Mouse (Mus musculus) C2C12 (cell line): ENCODE data around the gene Grip1.

Experiments used
- CTCF ChIP-seq: IDR thresholded peaks from one replicate; pipeline ENCODE4 v1.5.1; 2011; ENCODE audit not compliant: control insufficient read depth, insufficient read depth, insufficient read length
- MYOG ChIP-seq: IDR thresholded peaks from one replicate; pipeline ENCODE4 v1.6.1; 2011; ENCODE audit not compliant: control insufficient read depth, insufficient read length; ENCODE audit errors: extremely low read depth

DNA sequence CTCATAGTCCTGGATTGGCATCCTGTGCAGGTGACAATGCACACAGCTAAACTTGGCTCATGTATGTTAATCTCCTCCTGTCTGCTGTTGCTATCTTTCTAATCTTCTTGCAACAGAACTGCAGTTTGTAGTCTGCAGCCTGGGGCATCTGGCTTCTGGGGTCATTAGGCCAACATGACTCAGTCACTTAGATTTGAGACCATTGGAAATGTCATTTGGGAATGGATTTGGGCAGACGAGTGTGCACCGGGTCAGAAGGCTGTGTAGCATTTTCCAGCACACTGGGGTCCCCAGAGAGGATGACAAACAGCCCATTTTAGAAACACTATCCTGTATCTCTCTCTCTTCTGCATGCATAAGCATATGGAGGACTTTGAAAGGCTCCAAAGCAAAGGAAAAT lies 268.8 kb downstream of the Grip1 start:
- TF ChIP-seq CTCF (no peak), MYOG (no peak)
